Mouse (Mus musculus) bone marrow, adult 2 months (tissue): ENCODE measurements at regions not wholly inside any gene's neighbourhood (a gene's known extent, or its start where the extent isn't known, plus 50 kb on each side); places are given as distances from the start of the nearest gene placed in this dataset.

Experiments used
- CTCF ChIP-seq: fragments of 200-500 bp; IDR thresholded peaks from 2 replicates; pipeline ENCODE4 v1.5.1; 2011; ENCODE audit warnings: low read length, control low read depth; ENCODE audit not compliant: control insufficient read depth, insufficient read depth
- POLR2A ChIP-seq: fragments of 200-500 bp; IDR thresholded peaks from 2 replicates; pipeline ENCODE4 v1.6.1; 2011; ENCODE audit warnings: low read depth, mild to moderate bottlenecking, control low read depth, low read length, borderline replicate concordance; ENCODE audit not compliant: control insufficient read depth

GRCm38 (mm10) chr15:63400011-63400410 is 445.0 kb downstream of the Gsdmc2 start:
- no peak for TF ChIP-seq CTCF
- TF ChIP-seq POLR2A = no peak
